ENCODE assay signal across 19 mouse cellular contexts in the genomic region with DNA sequence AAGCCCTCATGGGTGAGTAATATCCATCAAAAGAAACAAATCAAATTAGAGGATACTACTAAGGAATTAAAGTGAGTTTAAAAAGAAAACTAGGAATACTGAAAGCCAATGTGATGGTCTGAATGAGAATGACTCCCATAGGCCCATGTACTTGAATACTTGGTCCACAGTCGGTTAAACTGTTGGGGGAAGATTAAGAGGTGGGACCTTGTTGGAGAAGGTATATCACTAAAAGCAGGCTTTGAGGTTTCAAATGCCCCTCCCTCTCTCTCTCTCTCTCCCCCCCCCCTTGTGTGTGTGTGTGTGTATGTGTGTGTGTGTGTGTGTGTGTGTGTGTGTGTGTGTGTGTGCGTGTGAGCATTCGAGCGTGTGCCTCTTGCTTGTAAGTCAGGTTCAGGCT.
"Had no signal": no experiment of that assay in that cellular context is flagged by ENCODE, and none has a peak within 500 bp of the region (broad histone marks: within the 10 kb centered on the region; RNA-seq: fewer than 3 reads in every experiment).

No protein-coding gene starts in this region.

- H3K9ac ChIP-seq: limb, embryonic 12.5 days; limb, embryonic 15.5 days; neural tube, embryonic 12.5 days; neural tube, embryonic 15.5 days had no signal

- H3K27ac ChIP-seq: limb, embryonic 12.5 days; limb, embryonic 15.5 days; midbrain, embryonic 10.5 days; neural tube, embryonic 12.5 days; neural tube, embryonic 15.5 days had no signal

- ATAC-seq: inflammation-experienced regulatory T-cells, adult 6 months; intestine, embryonic 16.5 days had no signal

- H3K9me3 ChIP-seq: limb, embryonic 12.5 days; limb, embryonic 15.5 days; midbrain, embryonic 10.5 days; neural tube, embryonic 12.5 days; neural tube, embryonic 15.5 days had no signal

- H3K4me2 ChIP-seq: limb, embryonic 12.5 days; limb, embryonic 15.5 days; neural tube, embryonic 12.5 days; neural tube, embryonic 15.5 days had no signal

- H3K27me3 ChIP-seq: limb, embryonic 12.5 days; limb, embryonic 15.5 days; neural tube, embryonic 12.5 days; neural tube, embryonic 15.5 days had no signal

- H3K4me1 ChIP-seq: limb, embryonic 12.5 days; limb, embryonic 15.5 days; midbrain, embryonic 10.5 days; neural tube, embryonic 12.5 days had no signal

- H3K4me3 ChIP-seq: limb, embryonic 12.5 days; limb, embryonic 15.5 days; midbrain, embryonic 10.5 days; neural tube, embryonic 12.5 days; neural tube, embryonic 15.5 days had no signal

- DNase-seq: kidney, adult 18-20 months; kidney, adult 9 months; kidney, postnatal 14 days; kidney, postnatal 4 days; left cerebral cortex, postnatal 4 days; lung, adult 2 months; lung, postnatal 14 days; lung, postnatal 4 days; midbrain, embryonic 14.5 days; retina, postnatal 1 day; thymus, adult 18-20 months; thymus, postnatal 36 days had no signal
